Mouse (Mus musculus) adrenal gland, adult 8-10 months (tissue): ENCODE data around the gene Hhipl1. TPM values are rescaled to one million over a fixed set of nuclear protein-coding genes. Genes with fewer than 3 reads are reported as not detected.

Source experiments
- DNase-seq: peaks from one replicate; pipeline ENCODE4 v3.0.0; 2022
- total RNA-seq, 4 experiments: library from RNA; stranded (reverse); gene quantifications; 2 replicates each; pipeline ENCODE4 v1.2.4; 2022

Hhipl1 gene
- total RNA-seq, 4 experiments from 2014 or later, result 0.81 to 1.9 (median 1.5) TPM

GRCm38 (mm10) chr12:108365340-108365739 is 59.3 kb downstream of the Hhipl1 start:
- DNase-seq, result no peak

DNA sequence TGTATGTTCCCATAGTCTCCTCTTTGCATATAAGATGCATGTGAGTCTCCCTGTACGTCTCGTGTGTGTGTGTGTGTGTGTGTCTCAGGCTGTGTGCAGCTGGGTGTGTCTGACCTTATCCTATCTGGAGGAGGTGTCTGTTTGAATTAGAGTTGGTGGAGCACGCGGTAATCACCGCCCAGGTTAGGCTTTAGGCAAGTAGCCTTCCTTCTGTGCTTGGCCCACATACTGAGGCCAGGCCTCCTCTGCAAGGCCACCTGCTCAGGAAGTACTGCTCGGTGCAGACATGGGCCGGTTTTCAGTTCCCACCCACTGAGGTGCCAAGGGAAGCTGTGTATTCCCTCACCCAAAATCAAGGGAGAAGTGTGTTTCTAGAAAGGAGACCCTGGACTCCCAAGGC is 59.8 kb downstream of the Hhipl1 start:
- no peak for DNase-seq

- no peak for DNase-seq
Observed at GRCm38 (mm10) chr12:108367909-108368308, 61.8 kb downstream of the Hhipl1 start.

DNA sequence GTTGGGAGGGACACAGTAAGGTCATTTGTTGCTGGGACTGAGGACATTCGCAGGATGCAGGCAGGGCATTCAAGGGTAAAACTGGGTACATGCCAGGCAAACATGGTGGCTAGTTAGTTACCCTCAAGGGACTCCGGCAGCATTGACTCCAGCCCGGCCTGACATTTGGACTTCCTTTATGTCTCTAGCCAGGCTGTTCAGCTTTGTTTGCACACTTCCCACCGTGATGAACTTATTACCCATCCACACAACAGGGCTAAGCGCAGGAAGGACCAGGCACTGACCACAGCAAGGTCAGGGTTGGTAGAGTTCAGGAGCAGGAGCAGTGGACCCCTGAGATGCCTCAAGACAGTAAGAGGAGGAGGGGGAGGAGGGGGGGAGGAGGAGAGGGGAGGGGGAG is 62.9 kb downstream of the Hhipl1 start:
- no peak for DNase-seq

DNA sequence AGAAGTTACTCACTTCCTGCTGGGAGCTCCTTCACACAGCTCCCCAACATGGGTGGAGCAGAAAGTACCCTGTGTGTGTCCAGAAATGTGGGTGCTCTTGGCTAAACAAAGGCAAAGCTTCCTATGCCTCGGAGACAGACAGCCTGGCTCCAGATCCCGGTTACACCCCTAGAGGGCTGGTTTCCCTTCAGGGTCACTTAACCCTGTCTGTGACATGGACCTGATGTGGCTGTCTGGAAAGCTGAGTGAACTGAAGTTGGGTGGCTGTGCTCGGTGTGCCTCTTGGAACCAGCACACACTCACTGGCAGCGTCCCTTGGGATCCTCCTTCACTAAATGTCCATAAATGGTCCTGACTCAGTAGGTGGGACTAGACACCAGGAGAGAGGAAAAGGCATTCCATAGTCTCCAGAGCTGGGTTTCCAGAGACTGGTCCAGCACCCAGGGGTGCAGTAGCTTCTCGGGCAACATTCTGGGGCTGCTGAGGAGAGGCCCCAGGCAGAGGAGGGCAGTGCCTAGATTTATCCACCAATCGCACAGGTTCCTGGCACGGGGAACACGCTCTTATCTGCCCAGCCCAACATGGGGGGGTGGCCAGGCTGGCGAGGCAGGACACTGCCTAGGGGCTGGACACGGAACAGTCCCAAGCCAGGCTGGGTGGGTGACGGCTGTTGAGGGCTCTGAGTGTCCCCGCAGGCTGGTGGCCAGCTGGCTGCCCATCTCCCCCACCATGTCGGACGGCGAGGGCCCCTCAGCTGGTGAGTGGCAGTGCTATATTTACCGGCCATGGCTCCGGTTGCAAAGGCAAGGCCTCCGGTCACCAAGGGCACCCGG is 64.7 kb downstream of the Hhipl1 start, which contains the start of gene Eml1:
TSS of gene Eml1 (plus strand) at position 362 of the 833 bp plus-strand sequence.
- no peak for DNase-seq

DNA sequence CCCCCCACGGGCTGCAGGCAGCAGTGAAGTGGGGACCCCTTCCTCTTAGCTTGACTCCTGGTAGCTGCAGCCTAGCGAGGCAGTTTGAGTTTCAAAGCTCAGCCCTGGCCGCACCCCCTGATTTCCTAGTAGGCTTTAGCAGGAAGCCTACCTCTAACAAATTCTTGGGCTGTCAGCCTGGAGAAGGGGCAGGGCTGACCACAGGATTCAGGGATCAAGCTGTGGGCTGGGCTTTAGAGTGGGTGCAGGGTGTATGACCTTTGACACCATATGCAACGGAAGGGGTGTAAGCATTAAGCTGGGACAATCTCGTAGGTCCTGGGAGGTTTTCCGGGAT is 65.3 kb downstream of the Hhipl1 start:
- no peak for DNase-seq

- DNase-seq, result no peak
Observed at GRCm38 (mm10) chr12:108372241-108372640, 66.2 kb downstream of the Hhipl1 start.

DNA sequence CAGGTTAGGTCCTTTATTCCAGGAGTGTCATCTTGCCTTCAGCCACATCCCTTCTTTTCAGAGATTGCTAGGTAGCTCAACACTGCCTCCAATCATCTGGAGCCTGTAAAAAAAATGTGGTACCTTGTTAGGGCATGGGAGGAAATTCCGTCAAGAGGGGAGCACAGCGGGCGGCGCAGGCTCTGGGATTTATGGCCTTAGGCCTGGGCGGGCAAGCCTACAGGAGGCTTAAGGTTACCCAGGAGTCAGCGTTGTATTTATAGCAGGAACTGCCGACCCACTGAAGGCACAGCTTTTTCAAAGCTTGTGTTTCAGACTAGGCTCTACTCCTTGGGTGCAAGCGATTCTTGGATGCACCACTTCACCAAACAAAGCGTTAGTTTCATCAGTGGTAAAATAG is 67.5 kb downstream of the Hhipl1 start:
- DNase-seq, result no peak

GRCm38 (mm10) chr12:108374689-108375088 is 68.6 kb downstream of the Hhipl1 start:
- DNase-seq, result no peak

- DNase-seq, result no peak
Observed at GRCm38 (mm10) chr12:108378379-108379133, 72.5 kb downstream of the Hhipl1 start.

Other genes with a start within 250 kb of the Hhipl1 start
- 100 to 1,000 TPM; 119 to 134 (median 127) TPM for gene Setd3, start 127.0 kb upstream of the Hhipl1 start, total RNA-seq
- 10 to 100 TPM; 26.2 to 35.0 (median 29.2) TPM for gene Ccnk, start 126.7 kb upstream of the Hhipl1 start, total RNA-seq
- gene Ccdc85c, start 30.8 kb upstream of the Hhipl1 start, total RNA-seq, result 10 to 100 TPM; 24.6 to 36.3 (median 29.0) TPM
- gene Cyp46a1, start 28.1 kb downstream of the Hhipl1 start, total RNA-seq, result 1 to 10 TPM; 2.1 to 7.3 (median 4.7) TPM
- 10 to 100 TPM; 15.2 to 31.0 (median 22.8) TPM for gene Eml1, start 64.7 kb downstream of the Hhipl1 start, total RNA-seq
- gene Evl, start 248.4 kb downstream of the Hhipl1 start, total RNA-seq, result 10 to 100 TPM; 45.4 to 65.2 (median 50.3) TPM